Mouse (Mus musculus) kidney, adult 2 months (tissue): ENCODE measurements around the gene Npw. TPM values are rescaled to one million over a fixed set of nuclear protein-coding genes. Genes with fewer than 3 reads are reported as not detected.
A peak's percentile ranks its signal among the peaks of the same experiment; 100 is the strongest.

ENCODE experiments used
- DNase-seq: peaks from one replicate; pipeline ENCODE4 v3.0.0; 2021
- H3K27ac ChIP-seq: fragments of 200-500 bp; 2 replicates; pipeline ENCODE4 v1.5.1; 2012; ENCODE audit warnings: low read depth, low read length, control low read depth, inconsistent platforms; ENCODE audit not compliant: insufficient read depth
- H3K27me3 ChIP-seq: fragments of 200-500 bp; replicated peaks from 2 replicates; pipeline ENCODE4 v1.6.1; 2012; ENCODE audit warnings: mild to moderate bottlenecking, moderate library complexity, low read length, inconsistent platforms; ENCODE audit not compliant: control insufficient read depth, insufficient read depth
- H3K36me3 ChIP-seq: fragments of 200-500 bp; 2 replicates; pipeline ENCODE4 v1.6.1; 2012; ENCODE audit warnings: mild to moderate bottlenecking, moderate library complexity, low read length, inconsistent platforms; ENCODE audit not compliant: control insufficient read depth, insufficient read depth
- H3K4me1 ChIP-seq: fragments of 200-500 bp; 2 replicates; pipeline ENCODE4 v1.6.1; 2011; ENCODE audit warnings: low read length; ENCODE audit not compliant: control insufficient read depth, insufficient read depth
- H3K4me3 ChIP-seq: fragments of 200-500 bp; 2 replicates; pipeline ENCODE4 v1.5.1; 2011; ENCODE audit warnings: mild to moderate bottlenecking, low read depth, low read length, control low read depth; ENCODE audit not compliant: insufficient read depth
- CTCF ChIP-seq: fragments of 200-500 bp; conservative IDR thresholded peaks from 2 replicates; pipeline ENCODE4 v1.5.1; 2011; ENCODE audit warnings: low read depth, mild to moderate bottlenecking, control low read depth, low read length, moderate library complexity, mixed read lengths; ENCODE audit not compliant: insufficient read depth, insufficient read length
- POLR2A ChIP-seq: fragments of 200-500 bp; IDR thresholded peaks from one replicate; pipeline ENCODE4 v1.6.1; 2011; ENCODE audit warnings: low read depth, low read length, control low read depth
- WGBS: fragments of 180-500 bp; shearing (Covaris S2); methylation state at CpG from one replicate; pipeline ENCODE4 v1.1.7; 2018; 5-methylcytosine and 5-hydroxymethylcytosine counted together
- polyA plus RNA-seq: library from polyadenylated mRNA; depleted of rRNA; stranded (reverse); fragments of >200 nt; gene quantifications from 2 replicates; pipeline ENCODE4 v1.2.3, GENCODE M21; 2012

The Npw gene
- polyA plus RNA-seq, 1 experiment = not detected

DNA sequence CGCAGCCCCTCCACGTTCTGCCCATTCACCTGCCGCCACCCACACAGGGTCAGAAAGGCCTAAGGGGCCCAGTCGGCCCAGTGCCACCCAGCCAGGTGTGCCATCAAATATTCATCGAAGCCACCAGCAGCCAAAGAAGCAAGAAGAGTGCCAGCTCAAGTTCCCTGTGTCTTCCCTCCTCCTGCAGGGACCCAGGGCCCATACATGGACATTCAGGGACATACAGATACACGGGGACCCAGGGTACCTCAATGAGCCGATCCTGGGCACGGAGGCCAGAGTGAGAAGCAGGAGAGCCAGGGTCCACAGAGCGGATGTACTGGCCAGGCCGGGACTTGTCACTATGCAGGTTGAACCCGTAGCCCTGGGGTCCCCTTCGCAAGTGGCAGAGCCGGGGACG lies 16.3 kb downstream of the Npw start:
- DNase-seq = no peak
- H3K36me3 ChIP-seq = no peaks in the 10 kb centered on the region
- TF ChIP-seq POLR2A (no peak), CTCF (no peak)
- WGBS = 84% methylated on average over 14 of the region's 14 CpGs
- 0 out of 2 replicates have a peak, but pooled peaks cover 3% of the 10 kb centered on the region for H3K4me1 ChIP-seq
- peak overlapping the region; percentile 58 for H3K4me3 ChIP-seq
- no peaks in the 10 kb centered on the region for H3K27me3 ChIP-seq
- no peak overlapping the region for H3K27ac ChIP-seq

DNA sequence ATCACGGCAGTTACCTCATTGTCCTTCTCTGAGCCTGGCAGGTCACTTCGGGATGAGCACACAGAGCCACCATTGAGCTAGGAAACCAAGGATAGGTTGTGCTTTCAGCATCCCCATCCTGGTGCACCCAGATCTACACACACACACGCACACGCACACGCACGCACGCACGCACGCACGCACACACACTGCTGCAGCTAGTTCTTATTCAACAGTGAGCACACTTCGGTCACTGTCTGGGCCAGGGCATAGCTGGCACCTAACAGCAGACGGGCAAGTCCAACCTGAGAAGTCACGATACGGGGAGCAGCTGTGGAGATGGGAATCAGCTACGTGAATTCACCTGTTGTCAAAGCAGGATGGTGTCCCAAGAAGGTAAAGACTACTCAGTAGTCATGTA lies 17.7 kb downstream of the Npw start:
- 89% methylated on average over 15 of the region's 15 CpGs for WGBS
- TF ChIP-seq POLR2A = no peak
- TF ChIP-seq CTCF = no peak
- Histone ChIP-seq H3K27ac (no peak overlapping the region), H3K4me1 (0 out of 2 replicates have a peak, but pooled peaks cover 3% of the 10 kb centered on the region), H3K4me3 (no peak overlapping the region), H3K27me3 (no peaks in the 10 kb centered on the region), H3K36me3 (no peaks in the 10 kb centered on the region)
- no peak for DNase-seq

DNA sequence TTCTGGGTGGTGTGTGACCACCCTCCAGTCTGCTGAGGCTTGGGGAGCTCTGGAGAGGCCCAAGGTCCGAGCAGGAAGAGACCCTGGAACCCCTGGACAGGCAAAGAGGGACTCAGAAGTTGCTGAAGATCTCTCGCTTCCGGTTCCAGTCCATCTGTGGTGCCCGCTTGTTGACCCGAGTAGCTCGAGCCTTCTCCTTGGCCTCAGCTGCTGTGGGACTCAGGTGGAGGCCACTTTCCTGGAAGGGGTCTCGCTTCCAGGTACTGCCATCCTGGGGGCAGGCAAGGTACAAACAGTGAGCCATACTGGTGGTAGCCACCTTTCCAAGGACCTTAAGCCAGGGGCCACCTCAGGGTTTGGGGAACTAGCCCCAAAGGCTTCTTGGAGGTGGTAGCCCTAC lies 18.1 kb downstream of the Npw start:
- whole genome bisulfite sequencing = 85% methylated on average over 7 of the region's 7 CpGs
- Histone ChIP-seq H3K27ac (peak overlapping the region; percentile 19), H3K4me1 (0 out of 2 replicates have a peak, but pooled peaks cover 6% of the 10 kb centered on the region), H3K4me3 (no peak overlapping the region), H3K36me3 (no peaks in the 10 kb centered on the region), H3K27me3 (no peaks in the 10 kb centered on the region)
- DNase-seq = no peak
- TF ChIP-seq POLR2A (no peak), CTCF (no peak)

DNA sequence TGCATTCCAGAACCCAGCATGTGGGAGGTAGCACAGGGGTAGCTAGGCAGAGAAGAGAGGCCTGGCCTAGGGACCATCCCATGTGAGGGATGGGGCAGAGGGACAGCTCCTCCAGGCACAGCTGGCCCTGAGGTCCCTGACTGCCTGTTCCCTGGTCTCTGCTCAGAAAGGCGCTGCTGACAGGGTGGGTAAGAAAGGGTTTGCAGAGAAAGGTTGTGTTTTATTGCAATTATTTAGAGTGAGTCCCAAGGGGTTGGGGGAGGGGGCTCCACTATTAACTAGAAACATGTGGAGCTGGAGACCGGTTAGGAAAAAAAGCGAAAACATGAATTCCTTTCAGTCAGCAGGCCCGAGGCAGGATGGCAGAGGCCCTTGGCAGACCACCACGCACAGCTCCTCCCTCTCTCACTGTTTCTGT lies 18.7 kb downstream of the Npw start:
- TF ChIP-seq CTCF (no peak), POLR2A (no peak)
- Histone ChIP-seq H3K4me1 (0 out of 2 replicates have a peak, but pooled peaks cover 6% of the 10 kb centered on the region), H3K27ac (peak overlapping the region; percentile 19), H3K4me3 (no peak overlapping the region), H3K36me3 (no peaks in the 10 kb centered on the region), H3K27me3 (no peaks in the 10 kb centered on the region)
- 63% methylated on average over 5 of the region's 5 CpGs for WGBS
- no peak for DNase-seq

DNA sequence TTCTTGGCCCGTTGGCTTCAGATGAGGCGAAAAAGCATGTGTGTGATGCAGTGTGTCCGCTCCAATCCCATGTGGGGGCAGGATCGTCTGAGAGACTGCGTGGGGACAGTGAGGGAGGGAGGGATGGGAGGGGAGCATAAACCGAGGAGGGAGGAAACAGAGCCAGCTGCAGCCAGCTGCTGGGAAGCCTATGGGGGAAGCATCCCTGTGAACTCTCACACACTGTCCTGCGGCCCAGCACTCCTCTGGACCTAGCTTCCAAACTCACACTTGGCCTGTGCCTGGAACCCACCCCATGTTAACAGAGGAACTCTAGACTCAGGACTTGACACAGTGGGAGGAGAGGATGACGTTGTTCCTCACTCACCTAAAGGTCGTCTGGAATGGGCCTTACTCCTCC lies 19.4 kb downstream of the Npw start:
- no peak overlapping the region for H3K4me3 ChIP-seq
- peak; percentile 69 for DNase-seq
- H3K4me1 ChIP-seq = 0 out of 2 replicates have a peak, but pooled peaks cover 6% of the 10 kb centered on the region
- no peak for TF ChIP-seq POLR2A
- peak overlapping the region; percentile 19 for H3K27ac ChIP-seq
- H3K36me3 ChIP-seq = no peaks in the 10 kb centered on the region
- H3K27me3 ChIP-seq = no peaks in the 10 kb centered on the region
- 57% methylated on average over 9 of the region's 9 CpGs for WGBS

DNA sequence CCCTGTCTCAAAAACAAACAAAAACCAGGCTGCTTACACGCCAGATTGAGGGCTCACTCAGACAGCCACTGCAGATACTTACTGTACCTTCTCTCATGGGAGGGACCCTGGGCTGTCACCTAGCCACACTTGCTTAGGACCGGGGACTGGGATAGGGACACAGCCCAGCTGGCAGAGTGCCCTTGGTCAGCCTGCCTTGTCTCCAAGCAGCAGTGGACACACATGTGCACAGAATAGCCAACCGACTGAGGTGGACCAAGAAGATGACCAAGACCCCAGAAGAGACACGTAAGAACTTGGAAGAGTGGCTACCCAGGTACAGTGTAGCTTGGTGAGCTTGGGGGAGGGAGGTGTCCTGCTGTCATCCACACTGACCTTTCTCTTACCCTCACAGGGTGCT lies 20.0 kb downstream of the Npw start:
- WGBS = 69% methylated on average over 4 of the region's 4 CpGs
- no peak overlapping the region for H3K4me3 ChIP-seq
- TF ChIP-seq POLR2A = no peak
- no peak for TF ChIP-seq CTCF
- H3K27me3 ChIP-seq = no peaks in the 10 kb centered on the region
- H3K4me1 ChIP-seq = peaks cover 12% of the 10 kb centered on the region; the same call in 1 of the 2 replicates
- no peak for DNase-seq
- H3K27ac ChIP-seq = peak overlapping the region; percentile 13
- no peaks in the 10 kb centered on the region for H3K36me3 ChIP-seq

DNA sequence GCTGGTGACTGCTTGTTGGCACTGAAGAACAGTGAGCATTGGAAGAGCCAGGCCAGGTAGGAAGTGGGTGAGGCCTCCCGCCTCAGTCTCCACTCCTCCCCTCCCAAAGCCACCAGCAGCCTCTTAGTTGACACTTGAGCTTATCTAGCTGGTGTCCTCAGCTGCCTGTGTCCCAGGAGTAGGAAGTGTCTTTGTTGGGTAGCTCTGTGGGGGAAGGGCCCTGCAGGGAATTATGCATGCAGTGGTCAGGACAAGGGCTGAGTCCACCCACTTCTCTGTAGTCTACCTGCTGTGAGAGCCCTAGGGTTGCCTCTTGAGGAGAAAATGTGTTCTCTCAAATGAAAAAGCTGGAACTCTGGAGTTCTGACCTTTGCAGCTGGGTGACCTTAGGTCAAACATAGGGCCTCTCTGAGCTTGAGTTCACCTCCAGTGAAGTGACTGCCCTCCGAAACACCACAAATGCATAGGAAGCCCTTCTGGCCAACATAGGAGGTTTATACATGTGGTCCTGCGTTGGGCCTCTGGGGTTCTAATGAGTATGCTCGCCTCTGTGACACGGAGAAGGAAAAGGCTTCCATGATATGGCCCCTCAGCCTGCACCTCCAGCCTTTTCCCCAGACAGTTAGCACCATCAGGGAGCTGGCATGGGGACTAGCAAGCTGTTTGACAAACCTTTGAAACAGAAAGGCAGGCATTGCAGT lies 21.3 kb downstream of the Npw start:
- DNase-seq = peak; percentile 39
- 79% methylated on average over 5 of the region's 5 CpGs for WGBS
- H3K4me3 ChIP-seq = no peak overlapping the region
- H3K27ac ChIP-seq = no peak overlapping the region
- TF ChIP-seq CTCF (no peak), POLR2A (no peak)
- no peaks in the 10 kb centered on the region for H3K36me3 ChIP-seq
- H3K4me1 ChIP-seq = peaks cover 14% of the 10 kb centered on the region; the same call in 1 of the 2 replicates
- no peaks in the 10 kb centered on the region for H3K27me3 ChIP-seq
